Mouse (Mus musculus): Measurements from ENCODE around the gene Tmcc2. TPM values are rescaled to one million over a fixed set of nuclear protein-coding genes. Genes with fewer than 3 reads are reported as not detected.
"Not testable (repeated sequence)": the region's sequence is repeated elsewhere in the genome, so short reads cannot be mapped to it uniquely, and the experiment has no call there.

The Tmcc2 gene
- polyA plus RNA-seq, 1 experiment from 2014 or later = 4.5 TPM

- 0% methylated on average over 3 of the region's 3 CpGs for WGBS
- Histone ChIP-seq H3K9me3 (replicated peaks; ENCODE audit: low read length) (no peaks in the 10 kb centered on the region), H3K27me3 (ENCODE audit: insufficient read depth, low read length) (no peaks in the 10 kb centered on the region), H3K4me3 (replicated peaks; ENCODE audit: low read depth, low read length) (no peak overlapping the region), H3K36me3 (ENCODE audit: insufficient read depth, low read length) (peaks cover 20% of the 10 kb centered on the region), H3K4me1 (replicated peaks; ENCODE audit: insufficient read depth, low read length) (peaks cover 6% of the 10 kb centered on the region; the same call in 1 of the 2 replicates), H3K4me2 (ENCODE audit: low read length) (no peak overlapping the region), H3K27ac (peak overlapping the region; percentile 60; the same call in 1 of the 2 replicates), H3K9ac (ENCODE audit: low read depth, low read length) (no peak overlapping the region)
- DNase-seq (ENCODE audit: low spot score) = peak; percentile 93
- TF ChIP-seq CTCF (IDR thresholded peaks at IDR 0.05; ENCODE audit: low read depth) = peak; percentile 99
- 0 out of 2 replicates have a peak, but pooled peaks have one; percentile 37 for ATAC-seq (replicated peaks; ENCODE audit: low FRiP score, low read depth)
Observed at GRCm38 (mm10) chr1:132355841-132356242, 35.2 kb downstream of the Tmcc2 start.

- H3K4me2 ChIP-seq (ENCODE audit: low read length) = no peak overlapping the region
- H3K9ac ChIP-seq (ENCODE audit: low read depth, low read length) = no peak overlapping the region
- ATAC-seq (replicated peaks; ENCODE audit: low FRiP score, low read depth) = 0 out of 2 replicates have a peak, but pooled peaks have one; percentile 21
- peaks cover 6% of the 10 kb centered on the region; the same call in 1 of the 2 replicates for H3K4me1 ChIP-seq (replicated peaks; ENCODE audit: insufficient read depth, low read length)
- no peaks in the 10 kb centered on the region for H3K27me3 ChIP-seq (ENCODE audit: insufficient read depth, low read length)
- H3K36me3 ChIP-seq (ENCODE audit: insufficient read depth, low read length) = peaks cover 14% of the 10 kb centered on the region
- H3K4me3 ChIP-seq (replicated peaks; ENCODE audit: low read depth, low read length) = no peak overlapping the region
- DNase-seq (ENCODE audit: low spot score) = no peak
- no peaks in the 10 kb centered on the region for H3K9me3 ChIP-seq (replicated peaks; ENCODE audit: low read length)
- peak; percentile 18; the same call in 1 of the 2 replicates for TF ChIP-seq CTCF (IDR thresholded peaks at IDR 0.05; ENCODE audit: low read depth)
- 38% methylated on average over 6 of the region's 6 CpGs for WGBS
- peak overlapping the region; percentile 60; the same call in 1 of the 2 replicates for H3K27ac ChIP-seq
Observed at GRCm38 (mm10) chr1:132355162-132355601, 35.9 kb downstream of the Tmcc2 start.

- WGBS = 72% methylated on average over 9 of the region's 9 CpGs
- no peaks in the 10 kb centered on the region for H3K9me3 ChIP-seq (replicated peaks; ENCODE audit: low read length)
- H3K4me2 ChIP-seq (ENCODE audit: low read length) = no peak overlapping the region
- H3K4me1 ChIP-seq (replicated peaks; ENCODE audit: insufficient read depth, low read length) = peaks cover 6% of the 10 kb centered on the region; the same call in 1 of the 2 replicates
- no peak overlapping the region for H3K4me3 ChIP-seq (replicated peaks; ENCODE audit: low read depth, low read length)
- ATAC-seq (replicated peaks; ENCODE audit: low FRiP score, low read depth) (no peak), DNase-seq (ENCODE audit: low spot score) (no peak)
- H3K27me3 ChIP-seq (ENCODE audit: insufficient read depth, low read length) = no peaks in the 10 kb centered on the region
- no peak for TF ChIP-seq CTCF (IDR thresholded peaks at IDR 0.05; ENCODE audit: low read depth)
- H3K36me3 ChIP-seq (ENCODE audit: insufficient read depth, low read length) = peaks cover 7% of the 10 kb centered on the region; the same call in 1 of the 2 replicates
- no peak overlapping the region for H3K9ac ChIP-seq (ENCODE audit: low read depth, low read length)
- H3K27ac ChIP-seq = no peak overlapping the region
Observed at GRCm38 (mm10) chr1:132354234-132354633, 36.8 kb downstream of the Tmcc2 start.

DNA sequence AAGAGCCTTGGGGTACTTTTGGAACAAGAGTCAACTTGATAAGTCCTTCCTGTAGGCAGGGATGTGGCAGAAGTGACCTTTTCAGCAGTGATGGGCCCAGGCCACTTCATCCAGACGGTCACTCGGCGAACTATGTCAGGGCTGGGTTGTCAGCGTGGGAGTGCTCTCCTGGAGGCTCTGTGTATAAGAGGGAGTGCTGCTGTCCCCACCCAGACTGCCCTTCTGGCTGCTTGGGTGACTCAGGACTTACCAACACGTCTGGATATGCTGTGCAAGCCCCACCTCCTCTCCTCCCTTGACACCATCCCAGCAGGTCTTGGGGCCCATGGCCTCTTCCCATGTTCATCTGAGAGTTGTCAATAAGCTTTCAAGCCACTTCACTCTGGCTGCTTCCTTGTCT, 37.7 kb downstream of the Tmcc2 start:
- H3K4me1 ChIP-seq (replicated peaks; ENCODE audit: insufficient read depth, low read length) = peaks cover 6% of the 10 kb centered on the region; the same call in 1 of the 2 replicates
- H3K4me3 ChIP-seq (replicated peaks; ENCODE audit: low read depth, low read length) = no peak overlapping the region
- DNase-seq (ENCODE audit: low spot score) = peak; percentile 51
- H3K27ac ChIP-seq = no peak overlapping the region
- peaks cover under 1% of the 10 kb centered on the region; the same call in 1 of the 2 replicates for H3K36me3 ChIP-seq (ENCODE audit: insufficient read depth, low read length)
- no peak overlapping the region for H3K4me2 ChIP-seq (ENCODE audit: low read length)
- H3K9ac ChIP-seq (ENCODE audit: low read depth, low read length) = no peak overlapping the region
- H3K9me3 ChIP-seq (replicated peaks; ENCODE audit: low read length) = no peaks in the 10 kb centered on the region
- WGBS = 30% methylated on average over 5 of the region's 5 CpGs
- H3K27me3 ChIP-seq (ENCODE audit: insufficient read depth, low read length) = no peaks in the 10 kb centered on the region
- peak; percentile 41; the same call in 1 of the 2 replicates for ATAC-seq (replicated peaks; ENCODE audit: low FRiP score, low read depth)
- TF ChIP-seq CTCF (IDR thresholded peaks at IDR 0.05; ENCODE audit: low read depth) = no peak

- no peaks in the 10 kb centered on the region for H3K27me3 ChIP-seq (ENCODE audit: insufficient read depth, low read length)
- ATAC-seq (replicated peaks; ENCODE audit: low FRiP score, low read depth) = no peak
- 95% methylated on average over 4 of the region's 4 CpGs for WGBS
Observed at GRCm38 (mm10) chr1:132351058-132351457, 40.0 kb downstream of the Tmcc2 start.

GRCm38 (mm10) chr1:132349601-132350000, 41.5 kb downstream of the Tmcc2 start:
- H3K4me1 ChIP-seq (replicated peaks; ENCODE audit: insufficient read depth, low read length) = peaks cover 15% of the 10 kb centered on the region; the same call in 1 of the 2 replicates
- not testable (repeated sequence) for H3K9me3 ChIP-seq (replicated peaks; ENCODE audit: low read length); H3K9ac ChIP-seq (ENCODE audit: low read depth, low read length); H3K36me3 ChIP-seq (ENCODE audit: insufficient read depth, low read length); DNase-seq (ENCODE audit: low spot score); H3K4me3 ChIP-seq (replicated peaks; ENCODE audit: low read depth, low read length); H3K27ac ChIP-seq; H3K27me3 ChIP-seq (ENCODE audit: insufficient read depth, low read length); H3K4me2 ChIP-seq (ENCODE audit: low read length); ATAC-seq (replicated peaks; ENCODE audit: low FRiP score, low read depth)
- WGBS = 93% methylated on average over 3 of the region's 3 CpGs

More at GRCm38 (mm10) chr1:132351058-132351457, 40.0 kb downstream of the Tmcc2 start:
- H3K9ac ChIP-seq (ENCODE audit: low read depth, low read length) = no peak overlapping the region
- no peak overlapping the region for H3K4me3 ChIP-seq (replicated peaks; ENCODE audit: low read depth, low read length)
- no peak overlapping the region for H3K4me2 ChIP-seq (ENCODE audit: low read length)
- 0 out of 2 replicates have a peak, but pooled peaks have one; percentile 7 for TF ChIP-seq CTCF (IDR thresholded peaks at IDR 0.05; ENCODE audit: low read depth)
- H3K27ac ChIP-seq = no peak overlapping the region
- H3K9me3 ChIP-seq (replicated peaks; ENCODE audit: low read length) = no peaks in the 10 kb centered on the region
- no peak for DNase-seq (ENCODE audit: low spot score)
- H3K36me3 ChIP-seq (ENCODE audit: insufficient read depth, low read length) = no peaks in the 10 kb centered on the region
- H3K4me1 ChIP-seq (replicated peaks; ENCODE audit: insufficient read depth, low read length) = peaks cover 10% of the 10 kb centered on the region; the same call in 1 of the 2 replicates

- not testable (repeated sequence) for H3K9me3 ChIP-seq (replicated peaks; ENCODE audit: low read length); H3K4me2 ChIP-seq (ENCODE audit: low read length); H3K4me3 ChIP-seq (replicated peaks; ENCODE audit: low read depth, low read length); H3K27ac ChIP-seq; ATAC-seq (replicated peaks; ENCODE audit: low FRiP score, low read depth); H3K36me3 ChIP-seq (ENCODE audit: insufficient read depth, low read length); H3K9ac ChIP-seq (ENCODE audit: low read depth, low read length); DNase-seq (ENCODE audit: low spot score); H3K27me3 ChIP-seq (ENCODE audit: insufficient read depth, low read length)
- H3K4me1 ChIP-seq (replicated peaks; ENCODE audit: insufficient read depth, low read length) = peaks cover 15% of the 10 kb centered on the region; the same call in 1 of the 2 replicates
Observed at GRCm38 (mm10) chr1:132349049-132349448, 42.0 kb downstream of the Tmcc2 start.

Measured in kidney, postnatal 0 days (tissue).